Mouse (Mus musculus): ENCODE results near the gene Syngr1. TPM values are rescaled to one million over a fixed set of nuclear protein-coding genes. Genes with fewer than 3 reads are reported as not detected.

The Syngr1 gene
- polyA plus RNA-seq, 1 experiment, result 0.95 TPM

DNA sequence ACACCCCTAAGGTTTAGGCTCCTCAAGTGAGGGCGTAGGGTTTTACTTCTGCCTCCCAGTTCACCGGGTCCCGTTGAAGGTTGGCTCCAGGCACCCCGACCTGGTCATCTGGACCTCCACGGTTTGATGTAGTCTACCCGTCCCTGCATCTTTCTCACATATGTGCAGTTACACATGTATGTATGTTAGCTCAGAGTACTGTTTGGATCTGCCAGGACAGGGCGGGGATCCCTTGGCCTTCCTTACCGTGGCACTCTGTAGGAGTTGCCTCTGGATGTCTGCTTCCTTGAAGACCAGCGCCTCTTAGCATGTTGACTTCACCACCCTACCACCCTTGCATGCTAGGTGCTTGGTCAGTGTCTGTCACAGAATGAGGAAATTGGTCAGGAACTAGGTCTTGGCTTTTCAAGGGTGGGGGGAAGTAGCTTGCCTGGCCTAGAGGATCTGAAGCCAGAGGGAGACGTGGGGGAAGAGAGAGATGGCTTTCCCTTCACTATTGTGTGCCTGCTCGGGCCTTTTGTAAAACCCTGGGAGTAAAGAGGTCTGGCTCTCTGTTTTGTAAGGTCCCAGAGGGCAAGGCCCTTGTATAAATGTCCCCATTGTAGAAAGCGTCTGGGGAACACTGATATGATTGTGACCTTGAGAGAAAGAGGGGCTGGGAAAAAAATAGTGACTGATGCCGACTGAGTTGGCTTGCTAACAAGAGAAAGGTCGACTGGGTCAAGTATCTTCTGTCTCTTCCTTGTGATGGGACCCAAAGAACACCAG, 42.7 kb downstream of the Syngr1 start:
- TF ChIP-seq POLR2A (IDR thresholded peaks at IDR 0.05; ENCODE audit: low read depth, low read length) (peak; percentile 54), CTCF (IDR thresholded peaks at IDR 0.05; ENCODE audit: borderline replicate concordance, insufficient read depth, low read length) (no peak)
- H3K27ac ChIP-seq (ENCODE audit: insufficient read depth, low read length), result peak overlapping the region; percentile 95
- H3K4me1 ChIP-seq (ENCODE audit: control insufficient read depth, insufficient read depth, low read length), result peaks cover 11% of the 10 kb centered on the region
- peak overlapping the region; percentile 69 for H3K4me3 ChIP-seq (ENCODE audit: insufficient read depth, low read length)

DNA sequence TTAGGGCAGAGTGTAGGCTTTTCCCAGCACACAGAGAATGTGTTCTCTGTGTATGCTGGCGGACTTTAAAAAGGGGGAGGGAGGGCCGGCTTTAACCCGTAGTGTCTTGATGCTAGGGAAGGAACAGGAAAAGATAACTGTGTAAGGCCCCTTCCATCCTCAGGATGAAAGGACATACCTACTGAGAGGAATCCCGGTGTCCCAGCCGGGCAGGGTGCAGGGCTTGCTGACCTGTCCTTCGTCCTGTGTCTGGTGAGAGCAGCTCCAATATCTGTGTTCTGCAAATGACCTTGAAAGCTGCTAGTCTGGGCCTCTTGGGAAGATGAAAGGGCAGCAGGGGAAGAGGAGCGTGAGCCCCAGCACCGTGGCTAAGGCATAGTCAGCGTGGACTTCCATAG, 43.3 kb downstream of the Syngr1 start:
- Histone ChIP-seq H3K27ac (ENCODE audit: insufficient read depth, low read length) (no peak overlapping the region), H3K4me1 (ENCODE audit: control insufficient read depth, insufficient read depth, low read length) (peaks cover 13% of the 10 kb centered on the region), H3K4me3 (ENCODE audit: insufficient read depth, low read length) (peak overlapping the region; percentile 69)
- TF ChIP-seq POLR2A (IDR thresholded peaks at IDR 0.05; ENCODE audit: low read depth, low read length), result no peak
- no peak for TF ChIP-seq CTCF (IDR thresholded peaks at IDR 0.05; ENCODE audit: borderline replicate concordance, insufficient read depth, low read length)

DNA sequence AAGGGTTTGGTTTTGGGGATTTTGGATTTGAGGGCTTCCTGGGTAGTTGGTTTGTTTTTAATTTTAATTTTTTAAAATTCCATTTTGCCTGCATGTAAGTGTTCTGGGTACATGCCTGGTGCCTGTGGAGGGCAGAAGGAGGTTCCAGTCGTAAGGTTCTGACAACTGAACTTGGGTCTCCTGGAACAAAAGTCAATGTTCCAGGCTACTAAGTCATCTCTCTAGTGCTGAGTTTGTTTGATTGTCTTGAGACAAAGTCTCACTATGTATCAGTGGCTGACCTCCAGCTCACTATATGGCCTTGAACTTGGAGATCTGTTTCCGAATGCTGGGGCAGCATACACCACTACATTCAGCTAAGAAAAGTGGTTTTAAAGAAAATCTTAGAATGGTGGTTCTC, 44.4 kb downstream of the Syngr1 start:
- TF ChIP-seq CTCF (IDR thresholded peaks at IDR 0.05; ENCODE audit: borderline replicate concordance, insufficient read depth, low read length), result no peak
- no peak for TF ChIP-seq POLR2A (IDR thresholded peaks at IDR 0.05; ENCODE audit: low read depth, low read length)
- Histone ChIP-seq H3K4me3 (ENCODE audit: insufficient read depth, low read length) (no peak overlapping the region), H3K4me1 (ENCODE audit: control insufficient read depth, insufficient read depth, low read length) (peaks cover 13% of the 10 kb centered on the region), H3K27ac (ENCODE audit: insufficient read depth, low read length) (no peak overlapping the region)

DNA sequence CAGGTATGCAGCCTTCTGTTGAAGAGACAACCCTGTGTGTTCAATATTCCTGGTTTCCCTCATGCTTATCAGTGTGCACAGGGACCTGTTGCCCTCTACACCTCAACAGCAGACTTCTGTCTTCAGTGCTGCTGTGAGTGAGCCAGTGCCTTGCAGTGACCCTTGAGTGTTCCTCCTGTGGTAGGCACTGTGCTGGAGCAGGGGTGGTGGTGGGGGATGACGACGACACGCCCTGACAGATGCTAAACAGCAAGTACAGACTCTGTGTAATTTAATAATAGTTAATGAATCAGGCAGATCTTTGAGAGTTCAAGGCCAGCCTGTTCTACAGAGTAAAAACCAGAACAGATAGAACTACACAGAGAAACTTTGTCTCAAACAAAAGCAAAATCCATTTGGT, 45.5 kb downstream of the Syngr1 start:
- no peak overlapping the region for H3K27ac ChIP-seq (ENCODE audit: insufficient read depth, low read length)
- peaks cover 13% of the 10 kb centered on the region for H3K4me1 ChIP-seq (ENCODE audit: control insufficient read depth, insufficient read depth, low read length)
- TF ChIP-seq CTCF (IDR thresholded peaks at IDR 0.05; ENCODE audit: borderline replicate concordance, insufficient read depth, low read length) (no peak), POLR2A (IDR thresholded peaks at IDR 0.05; ENCODE audit: low read depth, low read length) (no peak)
- H3K4me3 ChIP-seq (ENCODE audit: insufficient read depth, low read length), result no peak overlapping the region

DNA sequence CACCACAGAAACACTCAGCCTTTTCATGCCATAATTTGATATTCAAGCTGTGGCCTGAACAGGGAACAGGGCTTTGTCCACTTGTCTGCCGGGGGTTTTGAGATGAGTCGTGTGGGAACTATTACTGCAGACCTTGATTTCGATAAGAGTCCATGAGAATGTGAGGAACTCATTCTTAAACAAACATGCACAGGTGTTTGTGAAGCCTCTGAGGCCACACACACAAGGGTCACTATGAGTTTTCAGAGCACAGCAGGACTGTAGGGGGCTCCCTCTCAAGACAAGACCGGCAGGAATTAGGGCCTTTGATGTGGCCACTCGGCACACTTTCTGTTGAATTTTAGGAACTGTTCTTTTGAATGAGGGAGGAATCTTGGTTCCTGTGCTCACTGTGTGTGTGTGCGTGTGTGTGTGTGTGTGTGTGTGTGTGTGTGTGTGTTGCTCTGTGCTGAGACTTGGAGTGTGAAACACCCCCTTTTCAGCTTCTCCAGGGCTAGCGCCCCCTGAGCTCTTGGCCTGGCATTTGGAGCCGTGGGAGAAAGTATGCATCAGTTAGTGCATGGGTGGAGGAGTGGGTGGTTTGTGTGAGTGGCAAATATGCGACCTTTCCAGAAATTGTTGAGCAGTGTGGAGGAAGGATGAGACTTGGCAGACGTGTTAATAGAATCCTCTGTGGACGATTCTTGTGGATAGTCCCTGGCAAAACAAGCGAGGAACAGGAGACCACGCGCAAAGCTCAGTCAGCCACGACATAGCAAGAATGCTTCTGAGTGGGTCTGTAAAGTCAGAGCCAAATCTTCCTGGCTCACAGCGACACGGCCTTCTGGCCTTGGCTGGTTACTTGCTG, 47.0 kb downstream of the Syngr1 start:
- TF ChIP-seq CTCF (IDR thresholded peaks at IDR 0.05; ENCODE audit: borderline replicate concordance, insufficient read depth, low read length) (no peak), POLR2A (IDR thresholded peaks at IDR 0.05; ENCODE audit: low read depth, low read length) (no peak)
- Histone ChIP-seq H3K4me3 (ENCODE audit: insufficient read depth, low read length) (no peak overlapping the region), H3K27ac (ENCODE audit: insufficient read depth, low read length) (peak overlapping the region; percentile 82), H3K4me1 (ENCODE audit: control insufficient read depth, insufficient read depth, low read length) (peaks cover 13% of the 10 kb centered on the region)

DNA sequence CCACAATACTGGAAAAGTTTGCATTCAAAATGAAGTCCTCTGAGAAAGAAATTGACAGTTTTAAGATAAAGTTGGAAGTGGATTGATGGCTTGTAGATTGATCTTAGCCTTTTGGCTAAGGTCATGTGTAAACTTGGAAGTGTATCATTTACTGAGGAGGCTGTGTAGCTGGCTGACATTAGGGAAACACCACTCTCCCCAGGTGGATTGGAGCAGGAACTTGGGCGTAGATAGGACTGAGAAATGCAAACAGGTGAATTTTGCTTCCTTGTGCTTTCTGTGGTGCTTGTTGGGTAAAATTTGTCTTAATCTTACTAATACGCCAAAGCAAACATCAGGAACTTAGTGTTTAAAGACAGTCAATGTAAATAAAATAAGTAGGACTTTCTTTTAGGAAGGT, 49.2 kb downstream of the Syngr1 start:
- H3K27ac ChIP-seq (ENCODE audit: insufficient read depth, low read length), result no peak overlapping the region
- TF ChIP-seq CTCF (IDR thresholded peaks at IDR 0.05; ENCODE audit: borderline replicate concordance, insufficient read depth, low read length) (no peak), POLR2A (IDR thresholded peaks at IDR 0.05; ENCODE audit: low read depth, low read length) (no peak)
- H3K4me3 ChIP-seq (ENCODE audit: insufficient read depth, low read length), result no peak overlapping the region
- H3K4me1 ChIP-seq (ENCODE audit: control insufficient read depth, insufficient read depth, low read length), result peaks cover 13% of the 10 kb centered on the region

DNA sequence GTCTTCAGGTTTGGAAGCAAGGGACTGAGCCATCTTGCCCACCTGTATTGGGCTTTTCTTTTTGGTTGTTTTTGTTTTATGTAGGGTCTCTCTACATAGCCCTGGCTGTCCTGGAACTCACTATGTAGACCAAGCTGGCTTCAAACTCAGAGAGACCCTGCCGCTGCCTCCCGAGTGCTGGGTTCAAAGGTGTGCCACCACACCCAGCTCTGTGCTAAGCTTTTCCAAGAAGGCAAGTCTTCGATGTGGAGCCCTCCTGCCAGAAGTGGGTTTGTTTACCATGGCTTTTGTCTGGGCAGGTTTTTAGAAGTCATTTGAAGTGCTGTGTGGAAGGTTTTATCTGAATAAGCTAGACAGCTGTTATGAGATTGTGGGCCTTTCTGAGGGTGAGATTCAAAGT, 49.7 kb downstream of the Syngr1 start:
- Histone ChIP-seq H3K4me1 (ENCODE audit: control insufficient read depth, insufficient read depth, low read length) (peaks cover 13% of the 10 kb centered on the region), H3K4me3 (ENCODE audit: insufficient read depth, low read length) (no peak overlapping the region), H3K27ac (ENCODE audit: insufficient read depth, low read length) (no peak overlapping the region)
- no peak for TF ChIP-seq POLR2A (IDR thresholded peaks at IDR 0.05; ENCODE audit: low read depth, low read length)
- TF ChIP-seq CTCF (IDR thresholded peaks at IDR 0.05; ENCODE audit: borderline replicate concordance, insufficient read depth, low read length), result no peak

DNA sequence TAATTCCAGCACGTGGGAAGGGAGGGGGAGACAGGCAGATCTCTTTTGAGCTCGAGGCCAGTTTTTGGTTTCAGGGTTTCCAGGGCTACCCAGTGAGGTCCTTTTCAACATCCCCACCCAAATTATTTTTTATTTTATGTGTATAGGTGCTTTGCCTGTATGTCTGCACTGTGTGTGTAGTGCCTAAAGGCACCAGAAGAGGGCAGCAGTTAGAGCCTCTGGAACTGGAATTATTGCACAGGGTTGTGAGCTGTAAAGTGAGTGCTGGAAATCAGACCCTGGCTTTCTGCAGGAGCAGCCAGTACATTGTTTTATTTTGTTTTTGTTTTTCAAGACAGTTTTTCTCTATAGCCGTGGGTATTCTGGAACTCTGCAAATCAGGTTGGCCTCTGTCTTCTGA, 51.0 kb downstream of the Syngr1 start:
- Histone ChIP-seq H3K4me3 (ENCODE audit: insufficient read depth, low read length) (no peak overlapping the region), H3K4me1 (ENCODE audit: control insufficient read depth, insufficient read depth, low read length) (peaks cover 10% of the 10 kb centered on the region), H3K27ac (ENCODE audit: insufficient read depth, low read length) (no peak overlapping the region)
- TF ChIP-seq CTCF (IDR thresholded peaks at IDR 0.05; ENCODE audit: borderline replicate concordance, insufficient read depth, low read length) (no peak), POLR2A (IDR thresholded peaks at IDR 0.05; ENCODE audit: low read depth, low read length) (no peak)

DNA sequence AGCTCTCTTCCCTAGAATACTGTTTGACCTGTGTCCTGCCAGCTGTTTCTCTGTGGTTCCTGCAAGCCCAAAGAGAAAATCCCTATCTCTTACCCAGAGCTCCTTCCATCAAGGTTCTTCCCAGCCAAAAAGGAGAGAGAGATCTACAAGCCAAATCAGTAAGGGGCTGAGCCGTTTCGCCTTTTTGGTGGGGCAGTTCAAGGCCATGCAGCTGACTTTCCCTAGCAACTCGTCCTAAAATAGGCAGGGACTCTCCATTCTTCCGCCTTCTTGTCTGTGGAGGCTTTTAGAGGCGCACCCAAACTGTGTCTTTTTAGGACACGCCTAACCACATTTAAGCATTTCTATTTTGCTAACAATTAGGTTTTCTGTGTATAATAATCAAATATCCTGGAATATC, 52.6 kb downstream of the Syngr1 start:
- H3K27ac ChIP-seq (ENCODE audit: insufficient read depth, low read length), result no peak overlapping the region
- no peak overlapping the region for H3K4me3 ChIP-seq (ENCODE audit: insufficient read depth, low read length)
- TF ChIP-seq POLR2A (IDR thresholded peaks at IDR 0.05; ENCODE audit: low read depth, low read length), result no peak
- TF ChIP-seq CTCF (IDR thresholded peaks at IDR 0.05; ENCODE audit: borderline replicate concordance, insufficient read depth, low read length), result no peak
- peaks cover 2% of the 10 kb centered on the region; the same call in 1 of the 2 replicates for H3K4me1 ChIP-seq (ENCODE audit: control insufficient read depth, insufficient read depth, low read length)

DNA sequence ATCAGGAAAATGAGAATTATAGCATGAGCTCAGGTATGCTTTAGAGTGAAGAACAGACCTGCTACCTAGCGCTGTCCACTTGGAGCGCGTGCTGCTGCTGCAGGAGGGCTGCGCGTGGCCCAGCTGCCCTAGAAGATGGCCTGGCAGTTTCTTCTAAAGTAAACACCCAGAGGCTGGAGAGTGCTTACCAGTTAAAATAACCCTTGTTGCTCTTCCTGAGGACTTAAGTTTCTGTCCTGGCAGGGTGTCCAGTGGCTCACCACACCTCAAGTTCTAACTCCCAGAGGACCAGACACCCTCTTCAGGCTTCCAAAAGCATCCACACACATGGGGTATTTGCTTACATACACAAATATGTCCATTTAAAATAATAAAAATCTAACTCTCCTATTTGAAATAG, 54.3 kb downstream of the Syngr1 start:
- Histone ChIP-seq H3K4me1 (ENCODE audit: control insufficient read depth, insufficient read depth, low read length) (no peaks in the 10 kb centered on the region), H3K27ac (ENCODE audit: insufficient read depth, low read length) (no peak overlapping the region), H3K4me3 (ENCODE audit: insufficient read depth, low read length) (no peak overlapping the region)
- no peak for TF ChIP-seq POLR2A (IDR thresholded peaks at IDR 0.05; ENCODE audit: low read depth, low read length)
- TF ChIP-seq CTCF (IDR thresholded peaks at IDR 0.05; ENCODE audit: borderline replicate concordance, insufficient read depth, low read length), result no peak

Measured in embryonic fibroblast, embryonic 13.5 days (primary cell).